ENCODE assay signal across 19 mouse cellular contexts in the genomic region with DNA sequence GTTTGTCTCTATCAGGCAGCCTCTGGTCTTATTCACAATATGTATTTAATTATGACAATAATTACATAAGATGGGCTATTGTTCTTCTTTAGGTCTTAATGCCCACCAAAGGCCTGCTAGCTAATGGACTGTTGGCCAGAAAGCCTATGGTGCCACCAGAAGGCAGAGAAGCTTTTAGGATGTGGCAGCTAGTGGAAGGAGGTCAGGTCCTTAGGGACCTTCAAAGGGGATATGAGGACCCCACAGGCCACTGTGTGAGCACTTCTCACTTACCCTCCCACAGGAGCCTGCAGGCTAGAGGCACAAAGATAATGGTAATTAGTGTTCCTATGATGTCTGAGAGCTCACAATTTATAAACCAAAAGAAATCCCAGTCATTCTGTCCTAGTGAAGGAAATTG.
"Had no signal": no experiment of that assay in that cellular context is flagged by ENCODE, and none has a peak within 500 bp of the region (broad histone marks: within the 10 kb centered on the region; RNA-seq: fewer than 3 reads in every experiment).

No protein-coding gene starts in this region.

- H3K4me3 ChIP-seq: liver, embryonic 13.5 days; liver, embryonic 15.5 days; lung, embryonic 15.5 days; midbrain, embryonic 10.5 days; myocyte; neural tube, embryonic 13.5 days; neural tube, embryonic 15.5 days; stomach, embryonic 15.5 days had no signal

- H3K27ac ChIP-seq: liver, embryonic 13.5 days; liver, embryonic 15.5 days; lung, embryonic 15.5 days; midbrain, embryonic 10.5 days; neural tube, embryonic 13.5 days; neural tube, embryonic 15.5 days; stomach, embryonic 15.5 days; stomach, postnatal 0 days had no signal

- DNase-seq: liver, embryonic 13.5 days; liver, postnatal 0 days; lung, adult 2 months; lung, postnatal 4 days; right cerebral cortex, postnatal 25 days; right cerebral cortex, postnatal 4 days; thymus, adult 2 months; thymus, postnatal 25 days; thymus, postnatal 4 days had no signal

- H3K27me3 ChIP-seq: liver, embryonic 13.5 days; liver, embryonic 15.5 days; lung, embryonic 15.5 days; neural tube, embryonic 13.5 days; neural tube, embryonic 15.5 days; stomach, embryonic 15.5 days had no signal

- H3K9me3 ChIP-seq: liver, embryonic 13.5 days; liver, embryonic 15.5 days; lung, embryonic 15.5 days; midbrain, embryonic 10.5 days; neural tube, embryonic 13.5 days; neural tube, embryonic 15.5 days; stomach, embryonic 15.5 days had no signal

- H3K4me1 ChIP-seq: liver, embryonic 13.5 days; liver, embryonic 15.5 days; midbrain, embryonic 10.5 days; neural tube, embryonic 13.5 days; neural tube, embryonic 15.5 days; stomach, embryonic 15.5 days had no signal

- H3K4me2 ChIP-seq: liver, embryonic 13.5 days; liver, embryonic 15.5 days; lung, embryonic 15.5 days; neural tube, embryonic 13.5 days; neural tube, embryonic 15.5 days; stomach, embryonic 15.5 days had no signal

- H3K36me3 ChIP-seq: liver, embryonic 13.5 days; liver, embryonic 15.5 days; lung, embryonic 15.5 days; midbrain, embryonic 10.5 days; neural tube, embryonic 13.5 days; neural tube, embryonic 15.5 days; stomach, embryonic 15.5 days had no signal

- H3K9ac ChIP-seq: liver, embryonic 13.5 days; liver, embryonic 15.5 days; liver, postnatal 0 days; lung, embryonic 15.5 days; neural tube, embryonic 13.5 days; neural tube, embryonic 15.5 days; stomach, embryonic 15.5 days had no signal

- ATAC-seq: liver, postnatal 0 days; lung, postnatal 0 days; midbrain, embryonic 16.5 days had no signal
